Mouse (Mus musculus): ENCODE measurements at regions not wholly inside any gene's neighbourhood (a gene's known extent, or its start where the extent isn't known, plus 50 kb on each side); places are given as distances from the start of the nearest gene placed in this dataset.

GRCm38 (mm10) chr8:116116625-116117024 is 388.1 kb upstream of the Dynlrb2 start:
- ATAC-seq (ENCODE audit: insufficient number of reproducible peaks, insufficient read depth, low FRiP score, low TSS enrichment, low read depth) = no peak
- no peak overlapping the region for H3K27ac ChIP-seq
- peaks cover 27% of the 10 kb centered on the region for H3K4me1 ChIP-seq
- no peak overlapping the region for H3K9ac ChIP-seq
- H3K27me3 ChIP-seq = 0 out of 2 replicates have a peak, but pooled peaks cover 7% of the 10 kb centered on the region
- no peaks in the 10 kb centered on the region for H3K9me3 ChIP-seq
- WGBS = 58% methylated on average over 7 of the region's 7 CpGs
- no peak overlapping the region for H3K4me3 ChIP-seq
- H3K4me2 ChIP-seq = no peak overlapping the region
- H3K36me3 ChIP-seq = no peaks in the 10 kb centered on the region

DNA sequence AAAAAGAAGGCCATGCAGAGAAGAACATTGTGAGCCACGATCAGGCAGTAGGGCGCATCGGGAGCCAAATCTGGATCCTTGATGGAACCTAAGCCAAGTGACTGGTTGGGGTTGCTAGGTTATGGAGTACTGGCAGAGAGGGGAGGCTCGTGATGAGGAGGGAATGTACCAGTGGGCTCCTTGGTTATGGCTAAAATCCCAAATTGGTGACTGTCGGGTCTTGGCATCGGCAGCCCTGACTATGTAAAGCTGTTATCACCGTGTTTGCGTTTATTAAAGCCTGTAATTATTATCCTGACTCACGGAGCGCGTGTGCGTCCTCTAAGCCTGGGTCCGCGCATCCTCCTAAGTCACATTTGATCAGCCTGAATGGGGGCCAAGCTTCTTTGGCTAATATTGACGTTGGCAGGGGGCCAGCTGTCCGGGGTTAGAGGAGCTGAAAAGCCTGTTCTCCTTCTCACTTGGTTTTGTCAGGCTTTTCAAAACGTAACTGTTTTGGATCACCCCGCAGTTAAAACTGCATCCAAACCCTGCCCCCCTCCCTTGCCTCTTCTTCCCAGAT is 388.9 kb upstream of the Dynlrb2 start:
- Histone ChIP-seq H3K36me3 (no peaks in the 10 kb centered on the region), H3K4me1 (peaks cover 27% of the 10 kb centered on the region), H3K9me3 (no peaks in the 10 kb centered on the region), H3K9ac (no peak overlapping the region), H3K27ac (peak overlapping the region; percentile 44; the same call in 1 of the 2 replicates), H3K27me3 (0 out of 2 replicates have a peak, but pooled peaks cover 7% of the 10 kb centered on the region), H3K4me2 (peak overlapping the region; percentile 36), H3K4me3 (no peak overlapping the region)
- ATAC-seq (ENCODE audit: insufficient number of reproducible peaks, insufficient read depth, low FRiP score, low TSS enrichment, low read depth) = 0 out of 2 replicates have a peak, but pooled peaks have one; percentile 43
- WGBS = 30% methylated on average over 18 of the region's 18 CpGs

- H3K9ac ChIP-seq = no peak overlapping the region
- no peak overlapping the region for H3K4me2 ChIP-seq
- no peaks in the 10 kb centered on the region for H3K36me3 ChIP-seq
- H3K4me3 ChIP-seq = no peak overlapping the region
- no peak overlapping the region for H3K27ac ChIP-seq
- H3K4me1 ChIP-seq = peaks cover 20% of the 10 kb centered on the region
- no peak for ATAC-seq (ENCODE audit: insufficient number of reproducible peaks, insufficient read depth, low FRiP score, low TSS enrichment, low read depth)
- no peaks in the 10 kb centered on the region for H3K9me3 ChIP-seq
- WGBS = 70% methylated on average over 2 of the region's 2 CpGs
- 0 out of 2 replicates have a peak, but pooled peaks cover 7% of the 10 kb centered on the region for H3K27me3 ChIP-seq
Observed at GRCm38 (mm10) chr8:116114978-116115377, 389.8 kb upstream of the Dynlrb2 start.

- Histone ChIP-seq H3K27ac (no peak overlapping the region), H3K4me3 (no peak overlapping the region), H3K4me2 (no peak overlapping the region), H3K27me3 (0 out of 2 replicates have a peak, but pooled peaks cover 7% of the 10 kb centered on the region), H3K9ac (no peak overlapping the region), H3K4me1 (peaks cover 16% of the 10 kb centered on the region), H3K36me3 (no peaks in the 10 kb centered on the region), H3K9me3 (no peaks in the 10 kb centered on the region)
- ATAC-seq (ENCODE audit: insufficient number of reproducible peaks, insufficient read depth, low FRiP score, low TSS enrichment, low read depth) = no peak
- 95% methylated on average over 2 of the region's 2 CpGs for WGBS
Observed at GRCm38 (mm10) chr8:116114502-116114901, 390.3 kb upstream of the Dynlrb2 start.

- WGBS = 59% methylated on average over 12 of the region's 12 CpGs
- Histone ChIP-seq H3K27ac (no peak overlapping the region), H3K4me3 (no peak overlapping the region), H3K9me3 (no peaks in the 10 kb centered on the region), H3K4me1 (peaks cover 9% of the 10 kb centered on the region), H3K36me3 (no peaks in the 10 kb centered on the region), H3K4me2 (no peak overlapping the region), H3K9ac (no peak overlapping the region), H3K27me3 (0 out of 2 replicates have a peak, but pooled peaks cover 7% of the 10 kb centered on the region)
- ATAC-seq (ENCODE audit: insufficient number of reproducible peaks, insufficient read depth, low FRiP score, low TSS enrichment, low read depth) = no peak
Observed at GRCm38 (mm10) chr8:116111168-116111567, 393.6 kb upstream of the Dynlrb2 start.

DNA sequence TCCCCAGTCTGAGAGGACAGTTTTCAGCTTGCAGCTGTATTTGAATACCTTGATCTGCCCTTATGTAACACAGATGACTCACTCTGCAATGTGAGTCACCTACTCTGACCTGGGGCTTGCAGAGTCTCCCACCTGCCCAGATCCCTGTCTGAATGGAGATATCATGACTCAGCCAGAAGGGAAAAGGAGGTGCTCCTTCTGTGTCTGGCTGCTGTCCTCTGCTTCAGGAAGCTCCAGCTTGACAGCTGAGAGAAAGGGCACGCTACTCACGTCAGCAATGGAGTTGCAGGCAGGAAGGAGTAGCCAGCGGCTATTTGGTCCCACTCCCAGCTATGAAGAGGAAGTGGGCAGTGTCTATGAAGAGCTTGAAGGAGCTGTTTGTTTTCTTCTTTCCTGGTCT is 389.1 kb upstream of the Maf start:
- peaks cover 6% of the 10 kb centered on the region; the same call in 1 of the 2 replicates for H3K4me1 ChIP-seq
- H3K9ac ChIP-seq = no peak overlapping the region
- H3K27ac ChIP-seq = no peak overlapping the region
- H3K36me3 ChIP-seq = no peaks in the 10 kb centered on the region
- no peaks in the 10 kb centered on the region for H3K9me3 ChIP-seq
- H3K4me3 ChIP-seq = no peak overlapping the region
- 0 out of 2 replicates have a peak, but pooled peaks cover 3% of the 10 kb centered on the region for H3K27me3 ChIP-seq
- no peak overlapping the region for H3K4me2 ChIP-seq
- WGBS = 26% methylated on average over 3 of the region's 3 CpGs
- ATAC-seq (ENCODE audit: insufficient number of reproducible peaks, insufficient read depth, low FRiP score, low TSS enrichment, low read depth) = no peak

DNA sequence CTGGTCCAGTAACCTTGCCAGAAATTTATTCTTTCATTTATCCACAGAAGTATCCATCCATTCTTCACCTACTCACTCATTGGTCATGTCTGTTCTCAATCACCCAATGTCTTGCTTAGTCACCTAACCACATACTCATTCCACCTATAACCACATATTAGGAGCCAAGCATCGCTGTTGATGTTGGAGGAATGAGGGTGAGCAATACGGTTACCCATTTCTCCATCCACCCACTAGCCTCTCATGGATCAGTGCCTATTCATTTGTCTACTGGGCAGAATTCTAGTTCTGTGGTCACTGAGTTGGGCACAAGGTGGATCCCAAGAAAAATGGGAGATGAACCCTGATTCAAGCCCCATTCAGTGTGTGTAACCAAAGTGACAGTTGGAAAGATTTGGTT is 375.6 kb upstream of the Maf start:
- H3K27ac ChIP-seq = no peak overlapping the region
- H3K9me3 ChIP-seq = no peaks in the 10 kb centered on the region
- WGBS = 94% methylated on average over 2 of the region's 2 CpGs
- no peak overlapping the region for H3K9ac ChIP-seq
- no peak for ATAC-seq (ENCODE audit: insufficient number of reproducible peaks, insufficient read depth, low FRiP score, low TSS enrichment, low read depth)
- no peak overlapping the region for H3K4me2 ChIP-seq
- peaks cover 11% of the 10 kb centered on the region for H3K4me1 ChIP-seq
- no peak overlapping the region for H3K4me3 ChIP-seq
- H3K27me3 ChIP-seq = no peaks in the 10 kb centered on the region
- no peaks in the 10 kb centered on the region for H3K36me3 ChIP-seq

GRCm38 (mm10) chr8:116078849-116079407 is 371.3 kb upstream of the Maf start:
- 44% methylated on average over 5 of the region's 5 CpGs for WGBS
- ATAC-seq (ENCODE audit: insufficient number of reproducible peaks, insufficient read depth, low FRiP score, low TSS enrichment, low read depth) = no peak
- Histone ChIP-seq H3K9me3 (no peaks in the 10 kb centered on the region), H3K36me3 (no peaks in the 10 kb centered on the region), H3K4me1 (peaks cover 11% of the 10 kb centered on the region), H3K4me2 (no peak overlapping the region), H3K27ac (peak overlapping the region; percentile 69), H3K27me3 (no peaks in the 10 kb centered on the region), H3K9ac (no peak overlapping the region), H3K4me3 (no peak overlapping the region)

- no peak overlapping the region for H3K4me3 ChIP-seq
- no peak overlapping the region for H3K27ac ChIP-seq
- H3K36me3 ChIP-seq = no peaks in the 10 kb centered on the region
- 90% methylated on average over 7 of the region's 7 CpGs for WGBS
- no peak overlapping the region for H3K4me2 ChIP-seq
- H3K27me3 ChIP-seq = no peaks in the 10 kb centered on the region
- H3K9me3 ChIP-seq = no peaks in the 10 kb centered on the region
- H3K4me1 ChIP-seq = no peaks in the 10 kb centered on the region
- H3K9ac ChIP-seq = no peak overlapping the region
- ATAC-seq (ENCODE audit: insufficient number of reproducible peaks, insufficient read depth, low FRiP score, low TSS enrichment, low read depth) = no peak
Observed at GRCm38 (mm10) chr8:116071497-116071896, 363.9 kb upstream of the Maf start.

- Histone ChIP-seq H3K4me1 (no peaks in the 10 kb centered on the region), H3K9ac (no peak overlapping the region), H3K27ac (no peak overlapping the region), H3K27me3 (no peaks in the 10 kb centered on the region), H3K9me3 (no peaks in the 10 kb centered on the region), H3K4me3 (no peak overlapping the region), H3K4me2 (no peak overlapping the region), H3K36me3 (no peaks in the 10 kb centered on the region)
- WGBS = 77% methylated on average over 3 of the region's 3 CpGs
- no peak for ATAC-seq (ENCODE audit: insufficient number of reproducible peaks, insufficient read depth, low FRiP score, low TSS enrichment, low read depth)
Observed at GRCm38 (mm10) chr8:116069538-116069937, 361.9 kb upstream of the Maf start.

DNA sequence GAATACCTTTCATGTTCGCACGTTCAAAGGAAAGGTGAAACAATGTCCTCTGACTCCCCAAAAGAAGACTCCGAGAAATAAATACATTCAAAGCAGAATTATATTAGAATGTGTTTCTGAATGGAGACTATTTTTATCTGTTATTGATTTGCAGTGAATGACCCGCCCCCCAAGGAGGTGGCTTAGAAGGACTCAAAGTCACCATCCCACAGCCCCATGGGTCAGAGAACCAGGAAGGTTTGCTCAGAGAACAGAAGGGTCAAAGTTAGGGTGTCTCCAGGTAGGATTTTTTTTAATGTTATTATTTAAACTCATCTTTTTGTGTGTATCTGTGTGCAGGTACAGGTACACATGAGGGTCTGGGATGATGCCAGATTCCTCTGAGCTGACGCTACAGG is 360.4 kb upstream of the Maf start:
- WGBS = 90% methylated on average over 5 of the region's 5 CpGs
- no peak overlapping the region for H3K9ac ChIP-seq
- H3K27me3 ChIP-seq = no peaks in the 10 kb centered on the region
- no peak for ATAC-seq (ENCODE audit: insufficient number of reproducible peaks, insufficient read depth, low FRiP score, low TSS enrichment, low read depth)
- H3K4me2 ChIP-seq = no peak overlapping the region
- no peak overlapping the region for H3K4me3 ChIP-seq
- H3K9me3 ChIP-seq = no peaks in the 10 kb centered on the region
- no peaks in the 10 kb centered on the region for H3K36me3 ChIP-seq
- no peak overlapping the region for H3K27ac ChIP-seq
- H3K4me1 ChIP-seq = no peaks in the 10 kb centered on the region

DNA sequence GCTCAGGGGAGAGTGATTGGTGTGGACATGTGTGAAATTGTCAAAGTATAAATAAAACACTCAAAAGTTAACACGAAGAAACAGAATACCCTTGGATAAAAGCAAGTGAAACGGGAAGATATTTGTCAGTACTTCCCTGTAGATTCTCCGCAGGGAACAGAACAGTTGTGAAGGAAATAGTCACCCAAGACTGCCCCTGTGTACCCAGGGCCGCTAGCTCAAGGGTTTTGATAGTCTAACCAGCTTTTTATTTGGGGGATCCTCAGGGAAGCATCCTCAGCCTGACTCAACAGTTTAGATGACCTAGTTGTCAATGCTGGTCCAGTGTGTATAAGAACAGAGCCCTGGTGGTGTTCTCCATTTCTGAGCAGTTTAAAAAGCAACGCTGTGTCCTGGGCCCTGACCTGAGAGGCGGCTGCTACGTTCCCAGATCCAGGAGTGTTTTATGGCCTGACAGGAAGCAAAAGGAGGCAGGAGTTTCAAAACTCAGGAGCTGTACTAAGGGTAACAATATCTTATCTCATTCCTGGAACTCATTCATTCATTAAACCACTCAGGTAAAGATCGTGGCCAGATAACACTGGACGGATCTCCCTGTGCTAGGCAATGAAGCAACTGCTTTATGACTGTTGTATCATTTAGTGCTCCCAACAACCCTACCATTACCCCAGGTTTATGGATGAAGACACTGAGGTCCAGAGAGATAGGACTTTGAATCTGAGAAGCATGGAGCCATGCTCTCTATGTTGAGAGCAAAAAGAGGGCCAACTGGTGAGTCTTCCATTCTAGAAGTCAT is 359.8 kb upstream of the Maf start:
- no peak for ATAC-seq (ENCODE audit: insufficient number of reproducible peaks, insufficient read depth, low FRiP score, low TSS enrichment, low read depth)
- 86% methylated on average over 9 of the region's 9 CpGs for WGBS
- no peak overlapping the region for H3K9ac ChIP-seq

More for the DNA sequence above, 359.8 kb upstream of the Maf start:
- no peaks in the 10 kb centered on the region for H3K9me3 ChIP-seq
- no peak overlapping the region for H3K27ac ChIP-seq
- H3K4me3 ChIP-seq = no peak overlapping the region
- H3K4me1 ChIP-seq = no peaks in the 10 kb centered on the region
- no peaks in the 10 kb centered on the region for H3K36me3 ChIP-seq
- no peaks in the 10 kb centered on the region for H3K27me3 ChIP-seq
- no peak overlapping the region for H3K4me2 ChIP-seq
